Mouse (Mus musculus) lung, embryonic 14.5 days (tissue): ENCODE measurements around the gene Phlda3. TPM values are rescaled to one million over a fixed set of nuclear protein-coding genes. Genes with fewer than 3 reads are reported as not detected.

Experiments
- ATAC-seq: fragments of 200-750 bp; cut with Nextera tagmentation; 2 replicates; pipeline ENCODE4 v1.8.0; 2017; ENCODE audit warnings: mild to moderate bottlenecking, moderate TSS enrichment, moderate library complexity; ENCODE audit not compliant: insufficient read depth
- DNase-seq: peaks from one replicate; pipeline ENCODE4 v3.0.0-alpha.2; 2015
- H3K27ac ChIP-seq: fragments of 300-500 bp; sonication (generic); 2 replicates; pipeline ENCODE4 v1.5.1; 2014; ENCODE audit warnings: low read depth, mild to moderate bottlenecking, moderate library complexity
- H3K27me3 ChIP-seq: fragments of 300-500 bp; sonication (generic); 2 replicates; pipeline ENCODE4 v1.6.1; 2014; ENCODE audit warnings: low read length, control low read depth; ENCODE audit not compliant: insufficient read depth
- H3K36me3 ChIP-seq: fragments of 300-500 bp; sonication (generic); 2 replicates; pipeline ENCODE4 v1.6.1; 2014; ENCODE audit warnings: control low read depth; ENCODE audit not compliant: insufficient read depth
- H3K4me1 ChIP-seq: fragments of 300-500 bp; sonication (generic); 2 replicates; pipeline ENCODE4 v1.6.1; 2014; ENCODE audit warnings: antibody characterized with exemption, control low read depth; ENCODE audit not compliant: insufficient read depth
- H3K4me2 ChIP-seq: fragments of 300-500 bp; sonication (generic); 2 replicates; pipeline ENCODE4 v1.6.1; 2014; ENCODE audit warnings: mild to moderate bottlenecking
- H3K4me3 ChIP-seq: fragments of 300-500 bp; sonication (generic); 2 replicates; pipeline ENCODE4 v1.5.1; 2014; ENCODE audit warnings: low read depth, low read length
- H3K9ac ChIP-seq: fragments of 300-500 bp; sonication (generic); 2 replicates; pipeline ENCODE4 v1.6.1; 2014
- H3K9me3 ChIP-seq: fragments of 300-500 bp; sonication (generic); 2 replicates; pipeline ENCODE4 v1.6.1; 2016; ENCODE audit warnings: low read depth, low read length, control low read depth
- CTCF ChIP-seq: IDR thresholded peaks from 2 replicates; pipeline ENCODE4 v1.5.1; 2016; ENCODE audit warnings: antibody characterized with exemption, low read depth
- WGBS: fragments of 180-500 bp; shearing (Covaris S2); extraction: QIAGEN DNeasy Blood & Tissue Kit; methylation state at CpG from one replicate; pipeline ENCODE4 v1.1.7; 2014; 5-methylcytosine and 5-hydroxymethylcytosine counted together
- polyA plus RNA-seq: library from polyadenylated mRNA; unstranded; fragments of >200 nt; fragmentation: Nextera tagmentation; extraction: Ambion mirVana; gene quantifications from 2 replicates; pipeline ENCODE4 v1.2.1, GENCODE M21; 2014

The Phlda3 gene
- polyA plus RNA-seq, 1 experiment from 2014 or later, result 79.5 TPM

DNA sequence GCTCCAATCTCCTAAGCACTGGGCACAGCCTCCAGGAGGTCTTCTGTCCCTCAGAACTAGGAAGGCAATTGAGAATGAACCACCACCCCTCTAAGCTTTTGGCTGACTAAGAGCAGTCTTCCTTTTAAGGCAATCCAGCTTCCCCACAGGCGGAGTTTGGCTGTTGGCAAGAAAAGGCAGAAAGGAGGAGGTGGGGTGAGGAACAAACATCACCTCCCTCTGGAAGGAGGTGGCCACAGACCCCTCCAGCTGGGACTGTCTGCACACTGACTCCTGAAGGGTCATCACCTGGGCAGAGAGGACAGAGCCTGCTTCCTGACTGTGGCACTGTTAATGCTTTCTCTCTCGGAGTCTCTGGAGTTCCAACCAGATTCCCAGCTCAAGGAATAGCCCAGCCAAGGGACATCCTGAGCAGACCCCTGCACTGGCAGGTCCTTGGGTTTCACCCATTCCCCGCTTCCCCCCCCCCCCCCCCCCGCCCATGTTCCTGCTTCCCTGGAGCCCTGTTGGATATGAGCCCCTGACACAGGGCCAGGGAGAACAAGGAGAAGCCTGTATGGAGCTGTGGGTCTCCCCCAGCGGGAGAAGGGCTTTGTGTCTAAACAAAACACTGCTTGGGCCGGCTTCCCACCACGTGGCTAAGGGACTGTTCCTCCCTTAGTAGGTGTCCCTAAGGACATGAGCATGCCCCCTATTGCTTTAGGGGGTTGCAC is 31.5 kb upstream of the Phlda3 start:
- Histone ChIP-seq H3K27me3 (no peaks in the 10 kb centered on the region), H3K9me3 (no peaks in the 10 kb centered on the region), H3K9ac (peak overlapping the region; percentile 27), H3K4me3 (no peak overlapping the region), H3K36me3 (peaks cover 28% of the 10 kb centered on the region), H3K4me2 (peak overlapping the region; percentile 90), H3K4me1 (peaks cover 76% of the 10 kb centered on the region), H3K27ac (peak overlapping the region; percentile 99)
- ATAC-seq, result peak; percentile 26
- DNase-seq, result peak; percentile 85
- 21% methylated on average over 5 of the region's 7 CpGs for WGBS
- no peak for TF ChIP-seq CTCF

DNA sequence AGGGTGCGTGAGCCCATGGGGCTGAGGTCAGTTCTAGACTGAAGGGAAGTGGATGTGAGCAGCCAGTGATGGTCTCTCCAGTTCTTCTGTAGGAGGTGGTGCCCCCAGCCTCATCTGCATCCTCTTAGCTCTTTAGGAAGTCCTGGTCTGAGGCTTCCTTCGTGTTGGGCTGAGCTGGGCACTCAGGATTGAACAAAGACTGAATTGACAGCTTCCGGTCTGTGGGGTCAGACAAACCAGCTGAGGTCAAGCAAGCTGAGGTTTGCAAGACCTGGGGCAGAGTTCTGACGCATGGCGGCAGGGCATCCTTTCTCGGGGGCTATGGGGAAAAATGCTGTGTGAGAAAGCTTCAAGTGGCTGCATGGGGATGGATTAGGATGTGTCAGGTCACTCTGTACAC is 30.5 kb upstream of the Phlda3 start:
- no peaks in the 10 kb centered on the region for H3K9me3 ChIP-seq
- no peak for TF ChIP-seq CTCF
- no peaks in the 10 kb centered on the region for H3K27me3 ChIP-seq
- 25% methylated on average over 6 of the region's 6 CpGs for WGBS
- peaks cover 28% of the 10 kb centered on the region for H3K36me3 ChIP-seq
- ATAC-seq (no peak), DNase-seq (peak; percentile 52)
- H3K27ac ChIP-seq, result peak overlapping the region; percentile 99
- H3K4me3 ChIP-seq, result no peak overlapping the region
- H3K4me1 ChIP-seq, result peaks cover 75% of the 10 kb centered on the region
- peak overlapping the region; percentile 27; the same call in 1 of the 2 replicates for H3K9ac ChIP-seq
- H3K4me2 ChIP-seq, result peak overlapping the region; percentile 90

DNA sequence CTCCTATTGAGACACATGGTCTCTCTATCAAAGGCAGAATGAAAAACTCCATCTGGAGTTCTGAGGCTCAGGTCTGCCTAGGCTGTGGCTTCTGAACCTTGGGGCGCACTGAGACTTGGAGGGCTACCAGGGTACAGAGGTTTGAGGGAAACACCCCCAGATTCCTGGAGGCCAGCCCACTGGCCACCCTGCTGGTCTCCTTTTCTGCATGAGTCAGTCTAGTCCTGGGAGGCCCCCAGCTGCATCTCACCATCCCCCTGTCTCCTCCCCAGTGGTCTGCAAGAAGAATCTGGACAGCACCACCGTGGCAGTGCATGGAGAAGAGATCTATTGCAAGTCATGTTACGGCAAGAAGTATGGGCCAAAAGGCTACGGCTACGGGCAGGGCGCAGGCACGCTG is 20.9 kb upstream of the Phlda3 start:
- H3K27ac ChIP-seq, result peak overlapping the region; percentile 58; the same call in 1 of the 2 replicates
- DNase-seq, result peak; percentile 53

GRCm38 (mm10) chr1:135746248-135746647 is 19.7 kb upstream of the Phlda3 start:
- Histone ChIP-seq H3K4me1 (peaks cover 29% of the 10 kb centered on the region), H3K36me3 (peaks cover 70% of the 10 kb centered on the region), H3K27me3 (no peaks in the 10 kb centered on the region), H3K27ac (0 out of 2 replicates have a peak overlapping the region, but pooled peaks have one; percentile 42), H3K9ac (no peak overlapping the region), H3K9me3 (no peaks in the 10 kb centered on the region), H3K4me2 (no peak overlapping the region), H3K4me3 (no peak overlapping the region)
- TF ChIP-seq CTCF, result no peak
- ATAC-seq (no peak), DNase-seq (peak; percentile 52)
- 41% methylated on average over 4 of the region's 4 CpGs for WGBS

More for the DNA sequence above, 20.9 kb upstream of the Phlda3 start:
- no peaks in the 10 kb centered on the region for H3K9me3 ChIP-seq
- WGBS, result 74% methylated on average over 7 of the region's 7 CpGs
- H3K9ac ChIP-seq, result no peak overlapping the region
- no peak overlapping the region for H3K4me2 ChIP-seq
- no peak for TF ChIP-seq CTCF
- no peak overlapping the region for H3K4me3 ChIP-seq
- no peak for ATAC-seq
- no peaks in the 10 kb centered on the region for H3K27me3 ChIP-seq
- peaks cover 37% of the 10 kb centered on the region for H3K4me1 ChIP-seq
- peaks cover 62% of the 10 kb centered on the region for H3K36me3 ChIP-seq

- H3K36me3 ChIP-seq, result peaks cover 48% of the 10 kb centered on the region
- DNase-seq (peak; percentile 98), ATAC-seq (peak; percentile 98)
- whole genome bisulfite sequencing, result 8% methylated on average over 10 of the region's 10 CpGs
- H3K9me3 ChIP-seq, result no peaks in the 10 kb centered on the region
- H3K27ac ChIP-seq, result peak overlapping the region; percentile 58
- H3K4me1 ChIP-seq, result no peaks in the 10 kb centered on the region
- H3K9ac ChIP-seq, result no peak overlapping the region
- H3K27me3 ChIP-seq, result no peaks in the 10 kb centered on the region
- peak; percentile 99 for TF ChIP-seq CTCF
- H3K4me2 ChIP-seq, result no peak overlapping the region
- H3K4me3 ChIP-seq, result no peak overlapping the region
Observed at GRCm38 (mm10) chr1:135752737-135753348, 13.1 kb upstream of the Phlda3 start.

DNA sequence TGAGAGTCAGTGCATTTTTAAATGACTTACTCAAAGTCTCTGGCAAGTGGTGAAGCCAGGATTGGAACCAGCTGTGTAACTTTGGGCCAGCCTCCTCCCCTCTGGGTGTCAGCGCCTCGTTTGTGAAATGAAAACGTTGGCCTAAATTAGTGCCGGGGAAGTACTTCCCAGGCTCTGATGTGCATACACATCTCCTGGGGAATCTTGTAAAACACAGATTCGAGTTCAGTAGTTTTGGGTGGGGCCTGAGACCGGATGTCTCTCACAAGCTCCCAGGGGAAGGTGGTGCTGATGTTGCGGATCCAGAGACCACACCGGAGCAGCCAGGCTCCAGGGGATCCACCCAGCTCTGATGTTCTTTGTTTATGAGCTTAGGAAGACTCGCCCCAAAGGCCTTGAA is 10.6 kb upstream of the Phlda3 start:
- Histone ChIP-seq H3K4me1 (no peaks in the 10 kb centered on the region), H3K27me3 (no peaks in the 10 kb centered on the region), H3K4me3 (no peak overlapping the region), H3K27ac (peak overlapping the region; percentile 50; the same call in 1 of the 2 replicates), H3K4me2 (no peak overlapping the region), H3K9ac (no peak overlapping the region), H3K9me3 (no peaks in the 10 kb centered on the region), H3K36me3 (peaks cover 23% of the 10 kb centered on the region)
- ATAC-seq (no peak), DNase-seq (peak; percentile 75)
- no peak for TF ChIP-seq CTCF
- 50% methylated on average over 9 of the region's 9 CpGs for WGBS

- ATAC-seq (no peak), DNase-seq (no peak)
- peak overlapping the region; percentile 50; the same call in 1 of the 2 replicates for H3K27ac ChIP-seq
- no peak overlapping the region for H3K4me3 ChIP-seq
- no peak overlapping the region for H3K9ac ChIP-seq
- no peak for TF ChIP-seq CTCF
- H3K4me2 ChIP-seq, result no peak overlapping the region
- H3K9me3 ChIP-seq, result no peaks in the 10 kb centered on the region
- 81% methylated on average over 3 of the region's 3 CpGs for WGBS
- H3K36me3 ChIP-seq, result peaks cover 17% of the 10 kb centered on the region
- H3K4me1 ChIP-seq, result no peaks in the 10 kb centered on the region
- no peaks in the 10 kb centered on the region for H3K27me3 ChIP-seq
Observed at GRCm38 (mm10) chr1:135755913-135756312, 10.0 kb upstream of the Phlda3 start.
